Mouse (Mus musculus): ENCODE measurements around the gene Scn1b. TPM values are rescaled to one million over a fixed set of nuclear protein-coding genes. Genes with fewer than 3 reads are reported as not detected.

Gene Scn1b
- 4.7 and 6.2 TPM in 2 replicates for polyA plus RNA-seq (2015; fragmentation: Nextera tagmentation; extraction: Ambion mirVana)

DNA sequence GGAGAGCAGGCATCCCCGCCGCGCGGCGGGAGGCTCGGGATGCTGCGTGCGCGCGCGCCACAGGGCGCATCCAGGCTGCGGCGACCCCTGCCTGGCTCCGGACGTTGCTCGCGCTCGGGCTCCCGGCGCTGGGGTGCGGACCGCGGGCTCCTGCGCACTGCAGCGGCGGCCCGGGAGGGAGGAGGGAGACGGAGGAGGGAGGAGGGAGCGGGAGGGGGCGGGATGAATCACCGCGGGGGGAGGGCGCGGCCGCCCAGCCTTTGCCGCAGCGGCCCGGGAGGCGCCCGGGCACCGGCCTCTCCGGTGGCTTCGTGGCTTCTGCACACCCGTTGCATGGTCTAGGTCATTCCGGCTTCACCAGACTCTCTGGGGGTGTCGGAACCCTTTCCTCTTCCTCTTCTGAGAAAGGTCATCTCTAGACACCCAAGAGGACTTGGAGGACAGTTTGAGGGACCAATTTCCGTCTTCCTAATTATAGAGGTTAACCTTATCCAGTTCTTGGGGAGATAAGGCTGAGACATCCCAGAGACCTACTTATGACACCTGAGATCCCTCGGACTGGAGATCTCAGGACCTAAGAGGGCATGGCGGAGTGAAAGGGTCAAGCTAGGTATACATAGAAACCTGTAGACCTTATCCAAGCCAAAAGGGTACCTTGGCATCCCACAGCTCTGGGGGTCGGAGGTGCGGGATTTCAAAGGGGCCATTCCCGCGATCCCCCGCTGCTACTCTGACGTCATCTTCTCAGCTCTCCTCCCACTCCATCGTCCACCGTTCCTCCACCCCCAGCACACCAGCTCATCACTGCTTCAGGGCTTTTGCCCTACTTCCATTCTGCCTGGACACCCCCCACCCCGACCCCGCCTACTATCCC is at the start of gene Scn1b:
Gene Scn1b (minus strand): TSS at position 153 of the 874 bp plus-strand sequence.

GRCm38 (mm10) chr7:31155296-31156033 is 28.7 kb upstream of the Scn1b start, which contains the start of gene Gramd1a:
Gramd1a (minus strand) TSS chr7:31155896.

DNA sequence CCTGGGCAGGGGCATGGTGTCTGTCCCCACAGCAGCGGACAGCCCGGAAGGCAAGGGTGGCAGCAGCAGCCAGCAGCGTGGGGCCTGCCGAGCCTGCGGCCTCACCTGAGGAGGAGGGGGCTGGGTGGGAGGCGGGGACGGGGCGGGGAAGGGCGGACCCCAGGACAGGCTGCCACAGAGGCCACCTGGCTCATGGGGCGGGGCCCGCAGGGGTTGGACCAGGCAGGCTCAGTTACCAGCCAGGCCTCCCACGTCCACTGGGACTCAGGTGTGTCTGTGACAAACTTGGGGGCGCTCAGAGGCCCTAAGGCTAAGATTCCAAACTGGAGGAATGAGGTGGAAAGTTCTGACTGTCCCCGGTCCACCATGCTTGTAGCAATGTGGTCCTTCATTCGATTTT is 11.6 kb downstream of the Scn1b start, which contains the start of gene Hpn:
Gene Hpn (minus strand): TSS at position 109 of the 400 bp plus-strand sequence.

GRCm38 (mm10) chr7:31076492-31076891 is 50.3 kb downstream of the Scn1b start, which contains the start of gene Fxyd3:
Fxyd3 (minus strand) TSS chr7:31076704.

Other genes starting within 250 kb of the Scn1b start
- gene Cd22, start 246.7 kb downstream of the Scn1b start, polyA plus RNA-seq (2015; fragmentation: Nextera tagmentation; extraction: Ambion mirVana) = 0.36 and 0.40 TPM in 2 replicates
- 0.27 and 0.55 TPM in 2 replicates for gene Mag, start 212.1 kb downstream of the Scn1b start, polyA plus RNA-seq (2015; fragmentation: Nextera tagmentation; extraction: Ambion mirVana)
- gene Hamp2, start 202.3 kb downstream of the Scn1b start, polyA plus RNA-seq (2015; fragmentation: Nextera tagmentation; extraction: Ambion mirVana) = 0.50 TPM in 1 of 2 replicates, not detected in the other
- gene Hamp, start 183.0 kb downstream of the Scn1b start, polyA plus RNA-seq (2015; fragmentation: Nextera tagmentation; extraction: Ambion mirVana) = 2.9 and 4.7 TPM in 2 replicates
- 17.0 and 22.5 TPM in 2 replicates for gene Usf2, start 170.2 kb downstream of the Scn1b start, polyA plus RNA-seq (2015; fragmentation: Nextera tagmentation; extraction: Ambion mirVana)
- 6.0 and 8.3 TPM in 2 replicates for gene Lsr, start 153.5 kb downstream of the Scn1b start, polyA plus RNA-seq (2015; fragmentation: Nextera tagmentation; extraction: Ambion mirVana)
- 0.61 and 0.90 TPM in 2 replicates for gene Fam187b, start 153.2 kb downstream of the Scn1b start, polyA plus RNA-seq (2015; fragmentation: Nextera tagmentation; extraction: Ambion mirVana)
- 52.9 and 58.4 TPM in 2 replicates for gene Fxyd5, start 84.5 kb downstream of the Scn1b start, polyA plus RNA-seq (2015; fragmentation: Nextera tagmentation; extraction: Ambion mirVana)
- 13.9 and 77.9 TPM in 2 replicates for gene Fxyd7, start 75.5 kb downstream of the Scn1b start, polyA plus RNA-seq (2015; fragmentation: Nextera tagmentation; extraction: Ambion mirVana)
- 225 and 390 TPM in 2 replicates for gene Fxyd1, start 69.8 kb downstream of the Scn1b start, polyA plus RNA-seq (2015; fragmentation: Nextera tagmentation; extraction: Ambion mirVana)
- 1.5 and 2.2 TPM in 2 replicates for gene Lgi4, start 67.7 kb downstream of the Scn1b start, polyA plus RNA-seq (2015; fragmentation: Nextera tagmentation; extraction: Ambion mirVana)
- gene Fxyd3, start 50.3 kb downstream of the Scn1b start, polyA plus RNA-seq (2015; fragmentation: Nextera tagmentation; extraction: Ambion mirVana) = 3.7 and 9.1 TPM in 2 replicates
- 6.0 and 8.0 TPM in 2 replicates for gene Hpn, start 11.7 kb downstream of the Scn1b start, polyA plus RNA-seq (2015; fragmentation: Nextera tagmentation; extraction: Ambion mirVana)
- 37.2 and 38.5 TPM in 2 replicates for gene Gramd1a, start 28.9 kb upstream of the Scn1b start, polyA plus RNA-seq (2015; fragmentation: Nextera tagmentation; extraction: Ambion mirVana)
- not detected in 2 replicates for gene Scgb2b2, start 163.5 kb upstream of the Scn1b start, polyA plus RNA-seq (2015; fragmentation: Nextera tagmentation; extraction: Ambion mirVana)
- gene Scgb1b2, start 164.8 kb upstream of the Scn1b start, polyA plus RNA-seq (2015; fragmentation: Nextera tagmentation; extraction: Ambion mirVana) = not detected in 2 replicates
- gene Scgb2b3, start 235.1 kb upstream of the Scn1b start, polyA plus RNA-seq (2015; fragmentation: Nextera tagmentation; extraction: Ambion mirVana) = not detected in 2 replicates
- not detected in 2 replicates for gene Scgb1b3, start 248.6 kb upstream of the Scn1b start, polyA plus RNA-seq (2015; fragmentation: Nextera tagmentation; extraction: Ambion mirVana)

Measured in adrenal gland, postnatal 0 days (tissue).